ENCODE assay signal across 19 mouse cellular contexts in genomic region chr1:165322934-165323333, GRCm38 (mm10). TPM values are rescaled to one million over a fixed set of nuclear protein-coding genes. Genes with fewer than 3 reads are reported as not detected.
DNase-seq lines count a peak whose midpoint lies in the region; ATAC-seq and TF ChIP-seq lines count a peak whose summit lies in the region.
"Had no signal": no experiment of that assay in that cellular context is flagged by ENCODE, and none has a peak within 500 bp of the region (broad histone marks: within the 10 kb centered on the region; RNA-seq: fewer than 3 reads in every experiment).

No protein-coding gene starts in this region.

- DNase-seq in CH12.LX (ENCODE audit: extremely low read depth) (peak; percentile 19), MEL-GATA-1-ER (ENCODE audit: extremely low read depth, low read depth) (peak; percentile 79), liver (peak; percentile 58)
- no peak for DNase-seq in gastrocnemius, adult 2 months
- DNase-seq in right cerebral cortex, postnatal 36 days (ENCODE audit: low spot score in 2 of 2), result no peak
- no peak for DNase-seq in kidney, postnatal 36 days
- DNase-seq: adrenal gland, adult 8-10 months; cerebellum, adult 8-10 months; gastrocnemius, postnatal 36 days; heart, postnatal 10 days; right cerebral cortex, postnatal 14 days had no signal

- peak; percentile 43 for ATAC-seq in megakaryocyte, adult 5-6 weeks (ENCODE audit: poor library complexity, severe bottlenecking)
- ATAC-seq: intestine, postnatal 0 days had no signal

- H3K36me3 ChIP-seq in CH12.LX (replicated peaks in 1 of 2; ENCODE audit: control insufficient read depth in 1 of 2, insufficient read depth in 1 of 2, low read length in 1 of 2), result no peaks in the 10 kb centered on the region

- dilution Hi-C loops in CH12.LX (cut with MboI; ENCODE audit: extremely low pct_ligation_motif_present, extremely low pct_unique_long_range_greater_than_20kb, low sequenced_read_pairs), result no loop called here

- no peak overlapping the region for H3K4me3 ChIP-seq in CH12.LX (replicated peaks in 1 of 3; ENCODE audit: low read depth in 2 of 3, low read length in 2 of 3, poor library complexity in 1 of 3)
- no peak overlapping the region for H3K4me3 ChIP-seq in gastrocnemius, adult 2 months
- H3K4me3 ChIP-seq: embryonic facial prominence, embryonic 13.5 days; layer of hippocampus, adult 2 months; limb, embryonic 12.5 days; neural tube, embryonic 12.5 days had no signal

- no peak for TF ChIP-seq RAD21 in CH12.LX (IDR thresholded peaks at IDR 0.05; ENCODE audit: low read depth, low read length)

- intact Hi-C loops in gastrocnemius, adult 2 months (cut with DNase I), result loop anchor here (5.0 kb wide), 1 partner anchor 86 kb away; the partner anchor contains the start of gene Tiprl

- in situ Hi-C loops in CH12.LX (cut with MboI; ENCODE audit: low pct_ligation_motif_present, low pct_unique_long_range_greater_than_20kb, low sequenced_read_pairs), result no loop called here

- H3K4me1 ChIP-seq in CH12.LX (ENCODE audit: control insufficient read depth in 1 of 2, insufficient read depth in 2 of 2), result peaks cover 10 to 39% of the 10 kb centered on the region in 2 experiments
- H3K4me1 ChIP-seq: neural tube, embryonic 12.5 days had no signal

- H3K9ac ChIP-seq in CH12.LX (ENCODE audit: insufficient read depth, low read depth), result no peak overlapping the region
- H3K9ac ChIP-seq: embryonic facial prominence, embryonic 13.5 days; hindbrain, embryonic 14.5 days; limb, embryonic 12.5 days; neural tube, embryonic 12.5 days had no signal

- H3K27me3 ChIP-seq in CH12.LX (replicated peaks), result peaks cover 2% of the 10 kb centered on the region
- H3K27me3 ChIP-seq: embryonic facial prominence, embryonic 13.5 days; limb, embryonic 12.5 days; neural tube, embryonic 12.5 days had no signal

- H3K4me2 ChIP-seq in CH12.LX (ENCODE audit: insufficient read depth, low read depth, poor library complexity, severe bottlenecking), result 0 out of 2 replicates have a peak overlapping the region, but pooled peaks have one; percentile 10
- H3K4me2 ChIP-seq: embryonic facial prominence, embryonic 13.5 days; hindbrain, embryonic 14.5 days; limb, embryonic 12.5 days; neural tube, embryonic 12.5 days had no signal

- no peaks in the 10 kb centered on the region for H3K9me3 ChIP-seq in CH12.LX (replicated peaks; ENCODE audit: low read length)
- H3K9me3 ChIP-seq: embryonic facial prominence, embryonic 13.5 days; limb, embryonic 12.5 days; neural tube, embryonic 12.5 days had no signal

- no peak for TF ChIP-seq EP300 in CH12.LX (IDR thresholded peaks at IDR 0.05; ENCODE audit: low read length)

- H3K79me2 ChIP-seq in CH12.LX (replicated peaks; ENCODE audit: control insufficient read depth, extremely low read depth, insufficient read depth, poor library complexity, severe bottlenecking), result no peaks in the 10 kb centered on the region

- TF ChIP-seq POLR2A in CH12.LX (IDR thresholded peaks at IDR 0.05; ENCODE audit: low read depth, low read length), result no peak

- no peak for TF ChIP-seq CTCF in CH12.LX (conservative IDR thresholded peaks at IDR 0.05 in 1 of 2, IDR thresholded peaks at IDR 0.05 in 1 of 2; ENCODE audit: low read depth in 2 of 2, low read length in 2 of 2)
- TF ChIP-seq CTCF in gastrocnemius, adult 2 months (IDR thresholded peaks at IDR 0.05), result no peak

- no peak overlapping the region for H3K27ac ChIP-seq in CH12.LX (ENCODE audit: insufficient read depth, low read depth)
- H3K27ac ChIP-seq in gastrocnemius, adult 2 months, result no peak overlapping the region
- H3K27ac ChIP-seq: embryonic facial prominence, embryonic 13.5 days; hindbrain, embryonic 14.5 days; kidney, postnatal 0 days; layer of hippocampus, adult 2 months; limb, embryonic 12.5 days; neural tube, embryonic 12.5 days had no signal

TF ChIP-seq in CH12.LX, 34 proteins besides CTCF, POLR2A, EP300 and RAD21:
- TF ChIP-seq SMC3 (IDR thresholded peaks at IDR 0.05; ENCODE audit: low read depth, low read length) (no peak), KAT2A (IDR thresholded peaks at IDR 0.05; ENCODE audit: insufficient replicate concordance, low read length) (no peak), MAZ (IDR thresholded peaks at IDR 0.05; ENCODE audit: low read depth, low read length) (no peak), USF1 (IDR thresholded peaks at IDR 0.05; ENCODE audit: low read depth, low read length) (no peak), SIN3A (IDR thresholded peaks at IDR 0.05; ENCODE audit: low read length) (no peak), JUN (IDR thresholded peaks at IDR 0.05; ENCODE audit: insufficient read depth, low read depth, low read length) (no peak), TCF12 (IDR thresholded peaks at IDR 0.05; ENCODE audit: low read depth, low read length) (no peak), MEF2A (IDR thresholded peaks at IDR 0.05; ENCODE audit: borderline replicate concordance, low read depth, low read length) (no peak), RCOR1 (conservative IDR thresholded peaks at IDR 0.05; ENCODE audit: low read depth, low read length) (no peak), CHD2 (IDR thresholded peaks at IDR 0.05; ENCODE audit: low read length) (no peak), GABPA (IDR thresholded peaks at IDR 0.05; ENCODE audit: insufficient replicate concordance, low read depth, low read length) (no peak), BHLHE40 (IDR thresholded peaks at IDR 0.05; ENCODE audit: low read depth, low read length) (no peak), MYC (IDR thresholded peaks at IDR 0.05; ENCODE audit: low read depth, low read length) (no peak), MXI1 (IDR thresholded peaks at IDR 0.05; ENCODE audit: low read depth, low read length) (no peak), ETS1 (conservative IDR thresholded peaks at IDR 0.05; ENCODE audit: low read depth, low read length) (no peak), UBTF (IDR thresholded peaks at IDR 0.05; ENCODE audit: low read depth, low read length) (no peak)
TF ChIP-seq in CH12.LX: peak in this region for 0.

RNA-seq across cellular contexts. Expression of gene Gpr161, which starts 27.3 kb away (rescaled TPM):
- total RNA-seq in CH12.LX (2012; rRNA removed), result 0.08 and 0.17 TPM in 2 replicates
- total RNA-seq in CH12.LX (2014; rRNA removed), result 0.09 TPM in 1 of 2 replicates, not detected in the other
- 0.11 and 0.23 TPM in 2 replicates for polyA plus RNA-seq in CH12.LX (2012; ENCODE audit: insufficient read length, low read depth)
- not detected in 2 replicates for total RNA-seq in megakaryocyte, adult 5-6 weeks (2015)
- total RNA-seq in megakaryocyte, adult 5-6 weeks (2017), result 0.04 and 0.08 TPM in 2 replicates
- 1 to 10 TPM; 1.0 to 1.3 TPM for total RNA-seq in gastrocnemius, adult 2 months (2021)

Comparison
In these comparisons a context has a peak if more than half of its experiments do, and no peak if none do; other contexts are left out.
1. DNase-seq: peak in CH12.LX (single experiment), MEL-GATA-1-ER (single experiment) and liver (single experiment); none in gastrocnemius, adult 2 months (single experiment), right cerebral cortex, postnatal 36 days (0 of 2) and kidney, postnatal 36 days (0 of 2).